Mouse (Mus musculus) embryonic stem cell, embryonic (primary cell): ENCODE results near the gene Lce1a1.
"Not testable (repeated sequence)": the region's sequence is repeated elsewhere in the genome, so short reads cannot be mapped to it uniquely, and the experiment has no call there.

Experiments used
- CTCF ChIA-PET, 4 experiments: fragments of 300-600 bp in 2 of 4; fragments of 350-600 bp in 2 of 4; sonication (Branson Sonifier 250); formaldehyde crosslinking; loops; one replicate each; lab custom pipeline; 2022; ENCODE audit warnings: inconsistent platforms in 2 of 4; lab: Charles Lee
- POLR2A ChIA-PET, 4 experiments: fragments of 300-600 bp in 2 of 4; fragments of 350-600 bp in 2 of 4; sonication (Branson Sonifier 250); formaldehyde crosslinking; loops; one replicate each; lab custom pipeline; 2022; ENCODE audit warnings: antibody characterized with exemption in 4 of 4, inconsistent platforms in 1 of 4; lab: Charles Lee

Gene Lce1a1

GRCm38 (mm10) chr3:92648207-92648606 is at the start of gene Lce1a1:
Gene Lce1a1, minus strand, starts transcription at chr3:92648307.
- ChIA-PET POLR2A (no interaction called here), CTCF (no interaction called here)

GRCm38 (mm10) chr3:92694613-92695012 is 46.5 kb upstream of the Lce1a1 start:
- POLR2A ChIA-PET: interaction anchor here in 1 of 4 experiments (0.5 kb wide), 1 partner anchor 376 kb away, joined by 3 read pairs; no protein-coding TSS in a partner anchor

GRCm38 (mm10) chr3:92691688-92692087 is 43.6 kb upstream of the Lce1a1 start:
- POLR2A ChIA-PET: no interaction called here

More at GRCm38 (mm10) chr3:92694613-92695012, 46.5 kb upstream of the Lce1a1 start:
- CTCF ChIA-PET: interaction anchor here in 1 of 4 experiments (0.7 kb wide), 1 partner anchor 26 kb away, joined by 4 read pairs; no protein-coding TSS in a partner anchor

GRCm38 (mm10) chr3:92689154-92689553 is 41.0 kb upstream of the Lce1a1 start:
- CTCF ChIA-PET, POLR2A ChIA-PET: not testable (repeated sequence)

More at GRCm38 (mm10) chr3:92691688-92692087, 43.6 kb upstream of the Lce1a1 start:
- CTCF ChIA-PET: no interaction called here

GRCm38 (mm10) chr3:92687110-92687509 is 39.0 kb upstream of the Lce1a1 start, which contains the start of gene Lce1d:
Gene Lce1d, minus strand, starts transcription at chr3:92687210.
- POLR2A ChIA-PET: no interaction called here
- CTCF ChIA-PET: interaction anchor here in 1 of 4 experiments (1.2 kb wide), 1 partner anchor 79 kb away, joined by 3 read pairs; no protein-coding TSS in a partner anchor

- ChIA-PET CTCF (interaction anchor here in 1 of 4 experiments (0.6 kb wide), 1 partner anchor 82 kb away, joined by 4 read pairs; no protein-coding TSS in a partner anchor), POLR2A (no interaction called here)
Measured at GRCm38 (mm10) chr3:92678947-92679346, 30.8 kb upstream of the Lce1a1 start, which contains the start of gene Lce1c. Gene Lce1c, plus strand, starts transcription at chr3:92679247.

GRCm38 (mm10) chr3:92670215-92670614 is 22.1 kb upstream of the Lce1a1 start, which contains the start of gene Lce1a2:
Gene Lce1a2, minus strand, starts transcription at chr3:92670315.
- POLR2A ChIA-PET: no interaction called here
- CTCF ChIA-PET: no interaction called here

GRCm38 (mm10) chr3:92656826-92657225 is 8.7 kb upstream of the Lce1a1 start, which contains the start of gene Lce1b:
Gene Lce1b, minus strand, starts transcription at chr3:92656926.
- POLR2A ChIA-PET: no interaction called here
- CTCF ChIA-PET: no interaction called here

- CTCF ChIA-PET: no interaction called here
Measured at GRCm38 (mm10) chr3:92639854-92640253, 8.3 kb downstream of the Lce1a1 start.

GRCm38 (mm10) chr3:92638653-92638991 is 9.5 kb downstream of the Lce1a1 start:
- ChIA-PET POLR2A (no interaction called here), CTCF (no interaction called here)

More at GRCm38 (mm10) chr3:92639854-92640253, 8.3 kb downstream of the Lce1a1 start:
- POLR2A ChIA-PET: no interaction called here

- CTCF ChIA-PET: no interaction called here
Measured at GRCm38 (mm10) chr3:92637745-92638652, 10.1 kb downstream of the Lce1a1 start.

GRCm38 (mm10) chr3:92621560-92621959 is 26.5 kb downstream of the Lce1a1 start, which contains the start of gene Lce6a:
Gene Lce6a, minus strand, starts transcription at chr3:92621660.
- POLR2A ChIA-PET: no interaction called here
- CTCF ChIA-PET: no interaction called here

More at GRCm38 (mm10) chr3:92637745-92638652, 10.1 kb downstream of the Lce1a1 start:
- POLR2A ChIA-PET: no interaction called here

GRCm38 (mm10) chr3:92609804-92610203 is 38.3 kb downstream of the Lce1a1 start:
- ChIA-PET CTCF (no interaction called here), POLR2A (no interaction called here)

- POLR2A ChIA-PET: no interaction called here
- CTCF ChIA-PET: interaction anchor here in 3 of 4 experiments (0.7 to 0.9 kb wide), 3 partner anchors 79 to 167 kb away, joined by 3 to 8 read pairs (median 3); partner anchors contain the start of gene Lce1d (in 1 of the 3)
Measured at GRCm38 (mm10) chr3:92607392-92607791, 40.7 kb downstream of the Lce1a1 start, which contains the start of gene 2210017I01Rik. Gene 2210017I01Rik, minus strand, starts transcription at chr3:92607492.

- POLR2A ChIA-PET: interaction anchor here in 1 of 4 experiments (0.8 kb wide), 1 partner anchor 13 kb away, joined by 3 read pairs; no protein-coding TSS in a partner anchor
- CTCF ChIA-PET: interaction anchor here in 3 of 4 experiments (0.6 to 1.7 kb wide), 8 partner anchors 13 to 455 kb away, joined by 3 to 14 read pairs (median 3); partner anchors contain the start of gene Smcp (in 1 of the 3)
Measured at GRCm38 (mm10) chr3:92602169-92602568, 45.9 kb downstream of the Lce1a1 start.

- ChIA-PET CTCF (interaction anchor here (0.5 to 1.2 kb wide), 8 partner anchors 211 to 760 kb away, joined by 3 to 5 read pairs (median 4); no protein-coding TSS in a partner anchor), POLR2A (no interaction called here)
Measured at GRCm38 (mm10) chr3:92600456-92600855, 47.7 kb downstream of the Lce1a1 start.

GRCm38 (mm10) chr3:92599973-92600372 is 48.1 kb downstream of the Lce1a1 start:
- ChIA-PET POLR2A (no interaction called here), CTCF (interaction anchor here in 3 of 4 experiments (0.8 to 1.2 kb wide), 3 partner anchors 449 to 455 kb away, joined by 3 to 5 read pairs (median 3); no protein-coding TSS in a partner anchor)

- ChIA-PET CTCF (no interaction called here), POLR2A (no interaction called here)
Measured at GRCm38 (mm10) chr3:92598429-92598828, 49.7 kb downstream of the Lce1a1 start.
